Mouse (Mus musculus): ENCODE data around the gene Ddx42. TPM values are rescaled to one million over a fixed set of nuclear protein-coding genes. Genes with fewer than 3 reads are reported as not detected.

Ddx42 gene
- polyA plus RNA-seq, 1 experiment from 2014 or later = 77.6 TPM

DNA sequence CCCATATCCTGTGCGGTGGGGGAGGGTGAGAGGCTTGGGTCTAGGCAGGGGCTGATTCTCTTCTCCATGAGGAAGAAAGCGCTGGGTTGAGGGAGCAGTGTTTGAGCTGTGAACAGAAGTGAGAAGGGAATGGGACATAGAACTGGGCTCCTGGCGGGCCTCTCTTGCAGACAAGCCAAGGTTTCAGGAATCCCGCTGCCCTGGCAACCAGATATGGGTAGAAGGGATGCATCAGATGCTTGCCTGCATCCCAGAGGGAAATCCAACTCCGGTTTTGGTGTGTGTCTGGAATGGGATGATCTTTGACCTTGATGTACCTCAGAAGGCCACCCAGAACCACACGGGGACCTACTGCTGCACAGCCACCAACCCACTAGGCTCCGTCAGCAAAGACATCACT, 69.5 kb downstream of the Ddx42 start:
- 91% methylated on average over 7 of the region's 7 CpGs for WGBS
- Histone ChIP-seq H3K9me3 (replicated peaks) (no peaks in the 10 kb centered on the region), H3K9ac (replicated peaks) (no peak overlapping the region), H3K27me3 (replicated peaks) (no peaks in the 10 kb centered on the region), H3K4me3 (replicated peaks) (no peak overlapping the region), H3K36me3 (no peaks in the 10 kb centered on the region), H3K4me1 (no peaks in the 10 kb centered on the region), H3K4me2 (no peak overlapping the region), H3K27ac (replicated peaks) (no peak overlapping the region)
- ATAC-seq (ENCODE audit: low FRiP score) = no peak

DNA sequence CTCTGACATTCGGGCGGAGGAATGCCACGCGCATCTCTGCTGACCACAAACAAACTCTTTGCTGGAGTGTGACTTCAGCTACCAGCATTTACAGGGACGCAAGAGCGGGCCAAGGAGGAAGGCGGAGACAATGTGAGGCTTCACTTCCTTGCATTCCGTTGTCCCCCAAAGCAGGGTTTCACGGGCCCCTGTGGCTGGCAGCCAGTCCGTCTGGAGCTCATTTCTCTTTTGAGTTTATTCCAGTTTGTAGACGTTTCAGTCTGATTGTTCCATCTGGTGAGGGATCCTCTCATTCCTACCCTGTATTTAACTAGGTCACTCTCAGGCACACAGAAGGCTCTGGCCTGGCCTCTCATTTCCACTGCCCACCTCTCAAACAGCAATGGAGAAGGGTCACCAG, 70.3 kb downstream of the Ddx42 start:
- no peak for ATAC-seq (ENCODE audit: low FRiP score)
- Histone ChIP-seq H3K9me3 (replicated peaks) (no peaks in the 10 kb centered on the region), H3K4me1 (no peaks in the 10 kb centered on the region), H3K9ac (replicated peaks) (no peak overlapping the region), H3K36me3 (no peaks in the 10 kb centered on the region), H3K4me2 (no peak overlapping the region), H3K27ac (replicated peaks) (no peak overlapping the region), H3K27me3 (replicated peaks) (no peaks in the 10 kb centered on the region), H3K4me3 (replicated peaks) (no peak overlapping the region)
- WGBS = 67% methylated on average over 11 of the region's 11 CpGs

DNA sequence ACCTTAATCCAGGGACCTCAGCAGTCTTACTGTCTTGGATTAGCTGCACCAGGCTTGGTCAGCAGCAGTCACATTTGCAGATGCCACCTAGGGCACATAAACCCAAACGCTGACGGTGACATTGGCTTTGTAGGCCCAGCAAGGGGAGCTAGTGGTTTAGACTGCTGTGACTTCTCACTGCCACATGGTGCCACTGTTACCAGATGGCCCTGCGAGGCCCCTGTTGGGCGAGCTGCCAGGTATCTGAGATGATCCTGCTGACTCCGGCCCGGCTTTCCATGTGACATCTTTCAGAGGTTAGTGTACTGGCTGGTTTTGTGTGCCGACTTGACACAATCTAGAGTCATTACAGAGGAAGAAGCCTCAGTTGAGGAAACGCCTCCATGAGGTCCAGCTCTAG, 72.6 kb downstream of the Ddx42 start:
- Histone ChIP-seq H3K27me3 (replicated peaks) (no peaks in the 10 kb centered on the region), H3K36me3 (no peaks in the 10 kb centered on the region), H3K9me3 (replicated peaks) (no peaks in the 10 kb centered on the region), H3K9ac (replicated peaks) (no peak overlapping the region), H3K4me2 (no peak overlapping the region), H3K4me3 (replicated peaks) (no peak overlapping the region), H3K4me1 (no peaks in the 10 kb centered on the region), H3K27ac (replicated peaks) (no peak overlapping the region)
- no peak for ATAC-seq (ENCODE audit: low FRiP score)
- WGBS = 56% methylated on average over 8 of the region's 8 CpGs

DNA sequence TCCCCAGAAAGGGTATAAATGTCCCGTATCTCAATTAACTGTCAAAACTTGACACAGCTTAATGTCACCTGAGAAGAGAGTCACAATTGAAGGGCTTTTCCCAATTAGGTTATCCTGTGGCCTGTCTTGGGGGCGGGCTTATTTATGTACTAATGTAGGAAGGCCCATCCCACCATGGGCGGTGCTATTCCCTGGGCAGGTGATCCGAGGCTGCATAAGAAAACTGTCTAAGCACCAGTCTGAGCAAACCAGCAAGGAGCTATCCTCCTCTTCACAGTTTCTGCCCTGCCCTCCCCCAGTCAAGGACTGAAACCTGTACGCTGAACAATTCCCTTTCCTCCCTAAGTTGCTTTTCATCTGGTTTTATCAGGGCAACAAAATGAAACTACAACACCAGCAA, 73.7 kb downstream of the Ddx42 start:
- H3K9me3 ChIP-seq (replicated peaks) = no peaks in the 10 kb centered on the region
- H3K4me1 ChIP-seq = no peaks in the 10 kb centered on the region
- H3K4me2 ChIP-seq = no peak overlapping the region
- no peaks in the 10 kb centered on the region for H3K27me3 ChIP-seq (replicated peaks)
- no peaks in the 10 kb centered on the region for H3K36me3 ChIP-seq
- no peak overlapping the region for H3K9ac ChIP-seq (replicated peaks)
- no peak overlapping the region for H3K27ac ChIP-seq (replicated peaks)
- ATAC-seq (ENCODE audit: low FRiP score) = no peak
- no peak overlapping the region for H3K4me3 ChIP-seq (replicated peaks)
- WGBS = 96% methylated on average over 5 of the region's 5 CpGs

DNA sequence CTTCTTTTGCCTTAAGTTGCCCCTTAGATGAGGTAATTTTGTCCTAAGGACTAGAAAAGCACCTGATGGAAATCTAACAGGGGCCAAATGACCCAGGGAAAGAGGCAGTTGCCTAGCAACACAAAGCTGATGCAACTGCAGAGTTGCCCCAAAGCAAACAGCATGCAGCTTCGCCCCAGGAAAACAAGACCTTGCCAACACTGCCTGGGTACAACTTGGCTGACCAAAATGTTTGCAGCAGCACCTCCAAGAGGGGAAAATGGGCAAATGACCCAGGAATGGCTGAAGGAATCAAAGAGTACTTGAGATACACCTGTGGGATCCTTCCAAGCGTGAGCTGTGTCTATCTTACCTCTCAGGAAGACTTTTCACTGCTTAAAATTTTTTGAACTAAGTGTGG, 75.1 kb downstream of the Ddx42 start:
- Histone ChIP-seq H3K4me3 (replicated peaks) (no peak overlapping the region), H3K36me3 (no peaks in the 10 kb centered on the region), H3K9me3 (replicated peaks) (no peaks in the 10 kb centered on the region), H3K4me1 (no peaks in the 10 kb centered on the region), H3K27ac (replicated peaks) (no peak overlapping the region), H3K9ac (replicated peaks) (no peak overlapping the region), H3K27me3 (replicated peaks) (no peaks in the 10 kb centered on the region), H3K4me2 (no peak overlapping the region)
- WGBS = 83% methylated on average over 2 of the region's 2 CpGs
- ATAC-seq (ENCODE audit: low FRiP score) = no peak

Other genes starting within 250 kb of the Ddx42 start
- gene Ace, start 249.0 kb upstream of the Ddx42 start, polyA plus RNA-seq (2015; fragmentation: Nextera tagmentation; extraction: Ambion mirVana) = 4.1 and 4.2 TPM in 2 replicates
- not detected in 2 replicates for gene Ace3, start 222.3 kb upstream of the Ddx42 start, polyA plus RNA-seq (2015; fragmentation: Nextera tagmentation; extraction: Ambion mirVana)
- gene Kcnh6, start 208.8 kb upstream of the Ddx42 start, polyA plus RNA-seq (2015; fragmentation: Nextera tagmentation; extraction: Ambion mirVana) = 3.6 and 4.2 TPM in 2 replicates
- 131 and 143 TPM in 2 replicates for gene Dcaf7, start 180.1 kb upstream of the Ddx42 start, polyA plus RNA-seq (2015; fragmentation: Nextera tagmentation; extraction: Ambion mirVana)
- 8.0 and 9.5 TPM in 2 replicates for gene Taco1, start 150.9 kb upstream of the Ddx42 start, polyA plus RNA-seq (2015; fragmentation: Nextera tagmentation; extraction: Ambion mirVana)
- 13.1 and 15.9 TPM in 2 replicates for gene Map3k3, start 132.3 kb upstream of the Ddx42 start, polyA plus RNA-seq (2015; fragmentation: Nextera tagmentation; extraction: Ambion mirVana)
- not detected in 2 replicates for gene Gm10840, start 56.1 kb upstream of the Ddx42 start, polyA plus RNA-seq (2015; fragmentation: Nextera tagmentation; extraction: Ambion mirVana)
- gene Limd2, start 56.1 kb upstream of the Ddx42 start, polyA plus RNA-seq (2015; fragmentation: Nextera tagmentation; extraction: Ambion mirVana) = 148 and 172 TPM in 2 replicates
- gene Strada, start 14.8 kb upstream of the Ddx42 start, polyA plus RNA-seq (2015; fragmentation: Nextera tagmentation; extraction: Ambion mirVana) = 29.2 and 30.7 TPM in 2 replicates
- 96.2 and 98.3 TPM in 2 replicates for gene Ccdc47, start 582 bp upstream of the Ddx42 start, polyA plus RNA-seq (2015; fragmentation: Nextera tagmentation; extraction: Ambion mirVana)
- 31.1 and 40.6 TPM in 2 replicates for gene Ftsj3, start 39.2 kb downstream of the Ddx42 start, polyA plus RNA-seq (2015; fragmentation: Nextera tagmentation; extraction: Ambion mirVana)
- gene Psmc5, start 39.2 kb downstream of the Ddx42 start, polyA plus RNA-seq (2015; fragmentation: Nextera tagmentation; extraction: Ambion mirVana) = 328 and 329 TPM in 2 replicates
- gene Smarcd2, start 56.0 kb downstream of the Ddx42 start, polyA plus RNA-seq (2015; fragmentation: Nextera tagmentation; extraction: Ambion mirVana) = 14.2 and 29.1 TPM in 2 replicates
- gene Tcam1, start 59.7 kb downstream of the Ddx42 start, polyA plus RNA-seq (2015; fragmentation: Nextera tagmentation; extraction: Ambion mirVana) = 0.15 and 0.29 TPM in 2 replicates
- not detected in 2 replicates for gene Gh, start 84.9 kb downstream of the Ddx42 start, polyA plus RNA-seq (2015; fragmentation: Nextera tagmentation; extraction: Ambion mirVana)
- gene Cd79b, start 97.8 kb downstream of the Ddx42 start, polyA plus RNA-seq (2015; fragmentation: Nextera tagmentation; extraction: Ambion mirVana) = 0.92 and 3.9 TPM in 2 replicates
- gene Scn4a, start 136.4 kb downstream of the Ddx42 start, polyA plus RNA-seq (2015; fragmentation: Nextera tagmentation; extraction: Ambion mirVana) = 0.08 and 0.18 TPM in 2 replicates
- 0.23 and 0.41 TPM in 2 replicates for gene Prr29, start 148.5 kb downstream of the Ddx42 start, polyA plus RNA-seq (2015; fragmentation: Nextera tagmentation; extraction: Ambion mirVana)
- gene Icam2, start 171.1 kb downstream of the Ddx42 start, polyA plus RNA-seq (2015; fragmentation: Nextera tagmentation; extraction: Ambion mirVana) = 14.8 and 27.6 TPM in 2 replicates

Data from neural tube, embryonic 15.5 days (tissue).